Mouse (Mus musculus): Measurements from ENCODE around the gene Man2a2.

DNA sequence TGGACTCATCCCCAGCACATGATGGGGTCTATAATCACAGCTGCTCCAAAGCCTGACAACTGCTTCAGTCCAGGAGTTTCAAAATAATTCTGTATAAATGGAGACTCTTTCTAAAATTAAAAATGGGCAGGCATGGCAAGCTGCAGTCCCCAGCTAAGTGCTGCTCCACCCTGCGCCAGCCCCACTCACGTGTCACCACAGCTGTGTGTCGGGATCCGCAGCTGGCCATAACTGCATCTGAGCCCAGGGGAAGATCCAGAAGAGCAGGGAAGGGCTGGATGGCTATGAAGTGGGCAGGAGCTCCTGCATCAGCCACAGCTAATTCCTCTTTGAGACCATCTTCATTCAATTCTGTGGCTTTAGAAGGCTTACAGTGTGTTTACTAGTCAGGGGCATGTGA lies 52.5 kb downstream of the Man2a2 start:
- TF ChIP-seq HCFC1 (IDR thresholded peaks at IDR 0.05; ENCODE audit: borderline replicate concordance, insufficient read depth, low read length) (no peak), MAFK (IDR thresholded peaks at IDR 0.05; ENCODE audit: insufficient read depth, low read depth, low read length) (no peak), CHD2 (IDR thresholded peaks at IDR 0.05; ENCODE audit: low read depth, low read length) (no peak)

Measured in ES-E14 (cell line).